Mouse (Mus musculus): Measurements from ENCODE around the gene Myo6. TPM values are rescaled to one million over a fixed set of nuclear protein-coding genes. Genes with fewer than 3 reads are reported as not detected.

Gene Myo6
- 22.1 and 60.8 TPM in 2 replicates for polyA plus RNA-seq (2014; fragmentation: Nextera tagmentation; extraction: Ambion mirVana)

DNA sequence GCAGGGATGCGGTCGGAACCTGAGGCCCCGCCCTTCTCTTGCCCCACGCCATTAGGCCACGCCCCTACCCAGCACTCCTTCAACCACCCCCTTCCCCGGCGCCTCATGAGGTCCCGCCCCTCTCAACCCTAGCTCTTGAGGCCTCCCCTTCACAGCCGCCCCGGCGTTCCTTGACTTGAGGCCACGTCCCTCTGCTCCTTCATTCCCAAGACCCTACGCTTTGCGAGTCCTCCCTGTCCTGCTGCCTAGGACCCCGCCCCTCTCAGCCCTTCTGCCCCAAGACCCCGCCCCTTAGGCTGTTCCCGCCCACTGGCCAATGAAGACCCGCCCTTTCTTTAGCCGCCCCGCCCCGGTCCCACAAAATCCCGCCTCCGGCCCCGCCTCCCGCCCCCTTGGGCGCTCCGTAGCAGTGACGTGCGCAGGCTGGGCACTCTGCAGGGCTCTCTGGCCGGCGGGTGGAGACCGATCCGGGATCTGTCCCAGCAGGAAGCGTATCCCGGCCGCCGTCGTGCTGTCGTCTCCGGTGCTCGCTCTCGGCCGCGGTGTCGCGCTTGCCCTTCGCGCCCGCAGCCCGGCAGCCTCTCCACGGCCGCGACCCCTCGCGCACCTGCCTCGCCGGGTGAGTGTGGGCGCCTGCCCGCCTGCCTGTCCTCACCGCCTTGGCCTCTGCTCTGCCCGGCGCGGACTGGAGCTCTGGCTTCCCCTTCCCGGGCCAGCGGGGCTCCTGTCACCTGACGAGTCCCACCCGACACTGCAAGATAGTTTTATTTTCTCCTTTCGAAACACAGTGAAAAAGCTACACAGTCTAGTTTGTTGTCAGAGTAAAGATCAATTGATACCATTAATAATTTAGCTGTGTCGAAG is at the start of gene Myo6:
Myo6 (plus strand) TSS at position 421 of the 864 bp plus-strand sequence.
- H3K9ac ChIP-seq (ENCODE audit: low read depth, low read length) = peak within 1 kb of the TSS; percentile 76
- H3K4me2 ChIP-seq (replicated peaks; ENCODE audit: low read depth, low read length) = peak within 1 kb of the TSS; percentile 61
- WGBS = 1% methylated on average over 64 of the region's 69 CpGs
- H3K4me3 ChIP-seq (ENCODE audit: low read length) = peak within 1 kb of the TSS; percentile 78
- peak; percentile 98 for ATAC-seq (ENCODE audit: low FRiP score, low TSS enrichment)
- 0 out of 2 replicates have a peak, but pooled peaks cover 5% of the 10 kb centered on the region for H3K4me1 ChIP-seq (ENCODE audit: control insufficient read depth, insufficient read depth, low read length)
- H3K27me3 ChIP-seq (ENCODE audit: control insufficient read depth, insufficient read depth, low read length) = no peaks in the 10 kb centered on the region
- no peaks in the 10 kb centered on the region for H3K9me3 ChIP-seq (ENCODE audit: control insufficient read depth, low read length)
- peak within 1 kb of the TSS; percentile 82 for H3K27ac ChIP-seq (ENCODE audit: low read depth, low read length)
- no peaks in the 10 kb centered on the region for H3K36me3 ChIP-seq (ENCODE audit: control insufficient read depth, insufficient read depth, low read length)

GRCm38 (mm10) chr9:80145992-80146587 is 18.7 kb upstream of the Myo6 start:
- ATAC-seq (ENCODE audit: low FRiP score, low TSS enrichment) = peak; percentile 77
- H3K9ac ChIP-seq (ENCODE audit: low read depth, low read length) = no peak overlapping the region
- no peak overlapping the region for H3K27ac ChIP-seq (ENCODE audit: low read depth, low read length)
- H3K4me1 ChIP-seq (ENCODE audit: control insufficient read depth, insufficient read depth, low read length) = no peaks in the 10 kb centered on the region
- H3K9me3 ChIP-seq (ENCODE audit: control insufficient read depth, low read length) = no peaks in the 10 kb centered on the region
- peaks cover 40% of the 10 kb centered on the region for H3K36me3 ChIP-seq (ENCODE audit: control insufficient read depth, insufficient read depth, low read length)
- no peak overlapping the region for H3K4me2 ChIP-seq (replicated peaks; ENCODE audit: low read depth, low read length)
- WGBS = 48% methylated on average over 10 of the region's 10 CpGs
- no peaks in the 10 kb centered on the region for H3K27me3 ChIP-seq (ENCODE audit: control insufficient read depth, insufficient read depth, low read length)
- H3K4me3 ChIP-seq (ENCODE audit: low read length) = no peak overlapping the region

GRCm38 (mm10) chr9:80149594-80149993 is 15.2 kb upstream of the Myo6 start:
- no peaks in the 10 kb centered on the region for H3K27me3 ChIP-seq (ENCODE audit: control insufficient read depth, insufficient read depth, low read length)
- no peaks in the 10 kb centered on the region for H3K4me1 ChIP-seq (ENCODE audit: control insufficient read depth, insufficient read depth, low read length)
- no peak overlapping the region for H3K4me2 ChIP-seq (replicated peaks; ENCODE audit: low read depth, low read length)
- H3K27ac ChIP-seq (ENCODE audit: low read depth, low read length) = no peak overlapping the region
- ATAC-seq (ENCODE audit: low FRiP score, low TSS enrichment) = no peak
- peaks cover 13% of the 10 kb centered on the region for H3K36me3 ChIP-seq (ENCODE audit: control insufficient read depth, insufficient read depth, low read length)
- H3K9me3 ChIP-seq (ENCODE audit: control insufficient read depth, low read length) = no peaks in the 10 kb centered on the region
- no peak overlapping the region for H3K9ac ChIP-seq (ENCODE audit: low read depth, low read length)
- H3K4me3 ChIP-seq (ENCODE audit: low read length) = no peak overlapping the region
- 88% methylated on average over 5 of the region's 5 CpGs for WGBS

GRCm38 (mm10) chr9:80155277-80155676 is 9.6 kb upstream of the Myo6 start:
- no peak overlapping the region for H3K9ac ChIP-seq (ENCODE audit: low read depth, low read length)
- H3K4me1 ChIP-seq (ENCODE audit: control insufficient read depth, insufficient read depth, low read length) = no peaks in the 10 kb centered on the region
- 75% methylated on average over 5 of the region's 5 CpGs for WGBS
- no peak overlapping the region for H3K4me2 ChIP-seq (replicated peaks; ENCODE audit: low read depth, low read length)
- ATAC-seq (ENCODE audit: low FRiP score, low TSS enrichment) = no peak
- H3K4me3 ChIP-seq (ENCODE audit: low read length) = no peak overlapping the region
- 0 out of 2 replicates have a peak, but pooled peaks cover 3% of the 10 kb centered on the region for H3K9me3 ChIP-seq (ENCODE audit: control insufficient read depth, low read length)
- no peaks in the 10 kb centered on the region for H3K27me3 ChIP-seq (ENCODE audit: control insufficient read depth, insufficient read depth, low read length)
- no peak overlapping the region for H3K27ac ChIP-seq (ENCODE audit: low read depth, low read length)
- H3K36me3 ChIP-seq (ENCODE audit: control insufficient read depth, insufficient read depth, low read length) = no peaks in the 10 kb centered on the region

DNA sequence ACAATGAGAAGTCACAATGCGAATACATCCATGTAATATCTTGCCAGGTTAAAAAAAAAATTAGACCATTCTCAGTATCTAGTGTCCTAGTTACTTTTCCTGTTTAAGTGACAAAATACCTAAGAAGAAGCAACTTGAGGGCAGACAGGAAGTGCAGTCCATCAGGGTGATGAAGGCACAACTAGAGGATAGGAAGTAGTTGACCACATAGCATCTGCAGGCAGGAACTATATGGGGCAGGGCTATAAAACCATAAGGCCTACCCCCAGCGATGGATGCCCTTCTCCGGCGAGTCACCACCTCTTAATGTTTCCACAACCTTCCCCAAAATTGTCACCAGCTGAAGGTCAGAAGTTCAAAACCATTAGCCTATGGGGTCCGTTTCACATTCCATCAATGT is 8.1 kb upstream of the Myo6 start:
- H3K4me3 ChIP-seq (ENCODE audit: low read length) = no peak overlapping the region
- 76% methylated on average over 5 of the region's 5 CpGs for WGBS
- no peaks in the 10 kb centered on the region for H3K27me3 ChIP-seq (ENCODE audit: control insufficient read depth, insufficient read depth, low read length)
- no peak for ATAC-seq (ENCODE audit: low FRiP score, low TSS enrichment)
- no peak overlapping the region for H3K9ac ChIP-seq (ENCODE audit: low read depth, low read length)
- no peaks in the 10 kb centered on the region for H3K36me3 ChIP-seq (ENCODE audit: control insufficient read depth, insufficient read depth, low read length)
- H3K27ac ChIP-seq (ENCODE audit: low read depth, low read length) = no peak overlapping the region
- no peaks in the 10 kb centered on the region for H3K4me1 ChIP-seq (ENCODE audit: control insufficient read depth, insufficient read depth, low read length)
- H3K4me2 ChIP-seq (replicated peaks; ENCODE audit: low read depth, low read length) = no peak overlapping the region
- H3K9me3 ChIP-seq (ENCODE audit: control insufficient read depth, low read length) = 0 out of 2 replicates have a peak, but pooled peaks cover 3% of the 10 kb centered on the region

GRCm38 (mm10) chr9:80157840-80158465 is 6.9 kb upstream of the Myo6 start:
- Histone ChIP-seq H3K4me1 (ENCODE audit: control insufficient read depth, insufficient read depth, low read length) (no peaks in the 10 kb centered on the region), H3K4me2 (replicated peaks; ENCODE audit: low read depth, low read length) (no peak overlapping the region), H3K27ac (ENCODE audit: low read depth, low read length) (peak overlapping the region; percentile 66; the same call in 1 of the 2 replicates), H3K27me3 (ENCODE audit: control insufficient read depth, insufficient read depth, low read length) (no peaks in the 10 kb centered on the region), H3K9ac (ENCODE audit: low read depth, low read length) (no peak overlapping the region), H3K36me3 (ENCODE audit: control insufficient read depth, insufficient read depth, low read length) (no peaks in the 10 kb centered on the region), H3K4me3 (ENCODE audit: low read length) (no peak overlapping the region), H3K9me3 (ENCODE audit: control insufficient read depth, low read length) (0 out of 2 replicates have a peak, but pooled peaks cover 3% of the 10 kb centered on the region)
- ATAC-seq (ENCODE audit: low FRiP score, low TSS enrichment) = peak; percentile 60
- 77% methylated on average over 12 of the region's 12 CpGs for WGBS

GRCm38 (mm10) chr9:80158937-80159336 is 5.9 kb upstream of the Myo6 start:
- Histone ChIP-seq H3K4me3 (ENCODE audit: low read length) (no peak overlapping the region), H3K36me3 (ENCODE audit: control insufficient read depth, insufficient read depth, low read length) (no peaks in the 10 kb centered on the region), H3K9ac (ENCODE audit: low read depth, low read length) (no peak overlapping the region), H3K27me3 (ENCODE audit: control insufficient read depth, insufficient read depth, low read length) (no peaks in the 10 kb centered on the region), H3K9me3 (ENCODE audit: control insufficient read depth, low read length) (0 out of 2 replicates have a peak, but pooled peaks cover 3% of the 10 kb centered on the region), H3K4me2 (replicated peaks; ENCODE audit: low read depth, low read length) (no peak overlapping the region), H3K4me1 (ENCODE audit: control insufficient read depth, insufficient read depth, low read length) (no peaks in the 10 kb centered on the region), H3K27ac (ENCODE audit: low read depth, low read length) (peak overlapping the region; percentile 43; the same call in 1 of the 2 replicates)
- ATAC-seq (ENCODE audit: low FRiP score, low TSS enrichment) = no peak
- 74% methylated on average over 5 of the region's 5 CpGs for WGBS

GRCm38 (mm10) chr9:80161451-80161850 is 3.4 kb upstream of the Myo6 start:
- Histone ChIP-seq H3K4me1 (ENCODE audit: control insufficient read depth, insufficient read depth, low read length) (no peaks in the 10 kb centered on the region), H3K27ac (ENCODE audit: low read depth, low read length) (no peak overlapping the region), H3K27me3 (ENCODE audit: control insufficient read depth, insufficient read depth, low read length) (no peaks in the 10 kb centered on the region), H3K4me2 (replicated peaks; ENCODE audit: low read depth, low read length) (no peak overlapping the region), H3K36me3 (ENCODE audit: control insufficient read depth, insufficient read depth, low read length) (no peaks in the 10 kb centered on the region), H3K4me3 (ENCODE audit: low read length) (no peak overlapping the region), H3K9me3 (ENCODE audit: control insufficient read depth, low read length) (no peaks in the 10 kb centered on the region), H3K9ac (ENCODE audit: low read depth, low read length) (no peak overlapping the region)
- no peak for ATAC-seq (ENCODE audit: low FRiP score, low TSS enrichment)
- 81% methylated on average over 4 of the region's 4 CpGs for WGBS
